Mouse (Mus musculus): ENCODE data around the gene Dcaf4.

The Dcaf4 gene

GRCm38 (mm10) chr12:83544791-83545190 lies 24.5 kb downstream of the Dcaf4 start:
- DNase-seq (ENCODE audit: low spot score), result no peak

GRCm38 (mm10) chr12:83551305-83551704 lies 31.0 kb downstream of the Dcaf4 start:
- no peak for DNase-seq (ENCODE audit: low spot score)

GRCm38 (mm10) chr12:83553816-83554215 lies 33.5 kb downstream of the Dcaf4 start:
- DNase-seq (ENCODE audit: low spot score), result no peak

GRCm38 (mm10) chr12:83555605-83556004 lies 35.3 kb downstream of the Dcaf4 start:
- no peak for DNase-seq (ENCODE audit: low spot score)

- no peak for DNase-seq (ENCODE audit: low spot score)
Measured at GRCm38 (mm10) chr12:83558496-83558895, 38.2 kb downstream of the Dcaf4 start.

- DNase-seq (ENCODE audit: low spot score), result no peak
Measured at GRCm38 (mm10) chr12:83560189-83560588, 39.9 kb downstream of the Dcaf4 start.

- DNase-seq (ENCODE audit: low spot score), result no peak
Measured at GRCm38 (mm10) chr12:83562589-83562988, 42.3 kb downstream of the Dcaf4 start.

- no peak for DNase-seq (ENCODE audit: low spot score)
Measured at GRCm38 (mm10) chr12:83569866-83570265, 49.6 kb downstream of the Dcaf4 start.

- no peak for DNase-seq (ENCODE audit: low spot score)
Measured at GRCm38 (mm10) chr12:83572717-83573116, 52.5 kb downstream of the Dcaf4 start.

GRCm38 (mm10) chr12:83577445-83577844 lies 57.2 kb downstream of the Dcaf4 start:
- no peak for DNase-seq (ENCODE audit: low spot score)

- DNase-seq (ENCODE audit: low spot score), result no peak
Measured at GRCm38 (mm10) chr12:83578356-83578755, 58.1 kb downstream of the Dcaf4 start.

- DNase-seq (ENCODE audit: low spot score), result peak; percentile 35
Measured at GRCm38 (mm10) chr12:83578896-83579569, 58.8 kb downstream of the Dcaf4 start.

GRCm38 (mm10) chr12:83580283-83580682 lies 60.0 kb downstream of the Dcaf4 start:
- DNase-seq (ENCODE audit: low spot score), result no peak

- no peak for DNase-seq (ENCODE audit: low spot score)
Measured at GRCm38 (mm10) chr12:83582106-83582505, 61.8 kb downstream of the Dcaf4 start.

- DNase-seq (ENCODE audit: low spot score), result no peak
Measured at GRCm38 (mm10) chr12:83582747-83583146, 62.5 kb downstream of the Dcaf4 start.

- no peak for DNase-seq (ENCODE audit: low spot score)
Measured at GRCm38 (mm10) chr12:83586628-83587027, 66.4 kb downstream of the Dcaf4 start.

Measured in ovary, adult 18-20 months (tissue).